Mouse (Mus musculus) liver, embryonic 16.5 days (tissue): ENCODE data around the gene Edil3. TPM values are rescaled to one million over a fixed set of nuclear protein-coding genes. Genes with fewer than 3 reads are reported as not detected.

ENCODE experiments used
- ATAC-seq: fragments of 200-750 bp; cut with Nextera tagmentation; 2 replicates; pipeline ENCODE4 v1.8.0; 2017; ENCODE audit warnings: low read depth, mild to moderate bottlenecking, moderate number of reproducible peaks, moderate library complexity
- H3K27ac ChIP-seq: fragments of 300-500 bp; sonication (generic); 2 replicates; pipeline ENCODE4 v1.5.1; 2014; ENCODE audit warnings: mild to moderate bottlenecking, low read length
- H3K27me3 ChIP-seq: fragments of 300-500 bp; sonication (generic); 2 replicates; pipeline ENCODE4 v1.6.1; 2014; ENCODE audit warnings: low read depth, low read length, mixed read lengths; ENCODE audit not compliant: control insufficient read depth, insufficient read depth
- H3K36me3 ChIP-seq: fragments of 300-500 bp; sonication (generic); 2 replicates; pipeline ENCODE4 v1.6.1; 2014; ENCODE audit warnings: mild to moderate bottlenecking; ENCODE audit not compliant: control insufficient read depth, insufficient read depth
- H3K4me1 ChIP-seq: fragments of 300-500 bp; sonication (generic); 2 replicates; pipeline ENCODE4 v1.6.1; 2014; ENCODE audit warnings: low read depth, low read length, mixed read lengths; ENCODE audit not compliant: control insufficient read depth
- H3K4me2 ChIP-seq: fragments of 300-500 bp; sonication (generic); 2 replicates; pipeline ENCODE4 v1.6.1; 2014; ENCODE audit warnings: low read depth, low read length, mixed read lengths
- H3K4me3 ChIP-seq: fragments of 300-500 bp; sonication (generic); 2 replicates; pipeline ENCODE4 v1.5.1; 2014; ENCODE audit warnings: low read depth, mild to moderate bottlenecking, low read length
- H3K9ac ChIP-seq: fragments of 300-500 bp; sonication (generic); 2 replicates; pipeline ENCODE4 v1.6.1; 2014; ENCODE audit warnings: low read depth, low read length
- H3K9me3 ChIP-seq: fragments of 300-500 bp; sonication (generic); replicated peaks from 2 replicates; pipeline ENCODE4 v1.6.1; 2016; ENCODE audit warnings: low read length; ENCODE audit not compliant: control insufficient read depth
- WGBS: fragments of 180-500 bp; shearing (Covaris S2); extraction: QIAGEN DNeasy Blood & Tissue Kit; methylation state at CpG from one replicate; pipeline ENCODE4 v1.1.7; 2014; ENCODE audit not compliant: insufficient replicate concordance; 5-methylcytosine and 5-hydroxymethylcytosine counted together
- polyA plus RNA-seq: library from polyadenylated mRNA; unstranded; fragments of >200 nt; fragmentation: Nextera tagmentation; extraction: Ambion mirVana; gene quantifications from 2 replicates; pipeline ENCODE4 v1.2.1, GENCODE M21; 2015

The Edil3 gene
- polyA plus RNA-seq, 1 experiment from 2014 or later, result 0.17 TPM

- no peak overlapping the region for H3K4me3 ChIP-seq
- no peaks in the 10 kb centered on the region for H3K4me1 ChIP-seq
- peaks cover 20% of the 10 kb centered on the region for H3K27me3 ChIP-seq
- H3K27ac ChIP-seq, result no peak overlapping the region
- WGBS, result 11% methylated on average over 10 of the region's 10 CpGs
- no peaks in the 10 kb centered on the region for H3K9me3 ChIP-seq
- H3K9ac ChIP-seq, result no peak overlapping the region
- ATAC-seq, result no peak
- H3K4me2 ChIP-seq, result no peak overlapping the region
- H3K36me3 ChIP-seq, result no peaks in the 10 kb centered on the region
These were observed 1.8 kb downstream of the Edil3 start for GRCm38 (mm10) chr13:88822976-88823521.

GRCm38 (mm10) chr13:88823522-88824419 lies 2.5 kb downstream of the Edil3 start:
- no peak overlapping the region for H3K27ac ChIP-seq
- H3K9me3 ChIP-seq, result no peaks in the 10 kb centered on the region
- no peak overlapping the region for H3K4me3 ChIP-seq
- no peak overlapping the region for H3K9ac ChIP-seq
- H3K4me2 ChIP-seq, result peak overlapping the region; percentile 24; the same call in 1 of the 2 replicates
- H3K4me1 ChIP-seq, result no peaks in the 10 kb centered on the region
- H3K27me3 ChIP-seq, result peaks cover 20% of the 10 kb centered on the region
- H3K36me3 ChIP-seq, result no peaks in the 10 kb centered on the region
- ATAC-seq, result no peak
- WGBS, result 2% methylated on average over 25 of the region's 25 CpGs

- Histone ChIP-seq H3K4me3 (no peak overlapping the region), H3K27ac (no peak overlapping the region), H3K36me3 (no peaks in the 10 kb centered on the region), H3K9ac (no peak overlapping the region), H3K4me1 (no peaks in the 10 kb centered on the region), H3K9me3 (no peaks in the 10 kb centered on the region), H3K4me2 (no peak overlapping the region), H3K27me3 (peaks cover 20% of the 10 kb centered on the region)
- 20% methylated on average over 4 of the region's 4 CpGs for WGBS
- ATAC-seq, result no peak
These were observed 3.2 kb downstream of the Edil3 start for GRCm38 (mm10) chr13:88824441-88824840.

- peak; percentile 19; the same call in 1 of the 2 replicates for ATAC-seq
- H3K27me3 ChIP-seq, result no peaks in the 10 kb centered on the region; the same call in 1 of the 2 replicates
- no peak overlapping the region for H3K27ac ChIP-seq
- H3K4me2 ChIP-seq, result peak overlapping the region; percentile 13; the same call in 1 of the 2 replicates
- H3K36me3 ChIP-seq, result no peaks in the 10 kb centered on the region
- 11% methylated on average over 10 of the region's 10 CpGs for WGBS
- no peak overlapping the region for H3K9ac ChIP-seq
- no peaks in the 10 kb centered on the region for H3K4me1 ChIP-seq
- no peak overlapping the region for H3K4me3 ChIP-seq
- H3K9me3 ChIP-seq, result no peaks in the 10 kb centered on the region
These were observed 7.1 kb downstream of the Edil3 start for GRCm38 (mm10) chr13:88828362-88828761.

DNA sequence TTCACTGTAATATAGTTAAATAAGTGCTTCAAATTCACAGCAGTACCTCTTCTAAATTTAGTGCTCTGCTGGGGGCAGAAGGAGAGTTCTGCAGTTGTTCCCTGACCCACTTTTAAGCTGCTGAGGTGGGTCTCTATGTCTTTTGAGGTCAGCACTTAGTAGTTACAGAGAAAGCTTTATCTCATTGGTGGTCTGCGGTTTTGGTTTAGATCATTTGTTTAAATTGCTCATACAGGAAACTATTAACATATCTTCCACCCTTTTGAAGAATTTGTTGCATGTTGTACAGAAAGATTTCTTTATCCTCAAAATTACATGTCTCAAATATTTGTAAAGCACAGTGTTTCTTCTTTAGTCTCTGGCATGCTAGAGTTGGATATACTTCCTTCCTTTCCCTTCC lies 12.5 kb downstream of the Edil3 start:
- whole genome bisulfite sequencing, result 49% methylated on average over 1 of the region's 1 CpGs
- Histone ChIP-seq H3K4me2 (no peak overlapping the region), H3K9me3 (no peaks in the 10 kb centered on the region), H3K4me3 (no peak overlapping the region), H3K9ac (no peak overlapping the region), H3K27ac (no peak overlapping the region), H3K4me1 (no peaks in the 10 kb centered on the region), H3K27me3 (no peaks in the 10 kb centered on the region), H3K36me3 (no peaks in the 10 kb centered on the region)
- no peak for ATAC-seq

GRCm38 (mm10) chr13:88849739-88850138 lies 28.5 kb downstream of the Edil3 start:
- no peaks in the 10 kb centered on the region for H3K9me3 ChIP-seq
- no peak overlapping the region for H3K4me2 ChIP-seq
- no peaks in the 10 kb centered on the region for H3K4me1 ChIP-seq
- H3K27ac ChIP-seq, result no peak overlapping the region
- WGBS, result 21% methylated on average over 4 of the region's 4 CpGs
- ATAC-seq, result no peak
- H3K27me3 ChIP-seq, result no peaks in the 10 kb centered on the region
- no peak overlapping the region for H3K4me3 ChIP-seq
- H3K9ac ChIP-seq, result no peak overlapping the region
- H3K36me3 ChIP-seq, result no peaks in the 10 kb centered on the region

DNA sequence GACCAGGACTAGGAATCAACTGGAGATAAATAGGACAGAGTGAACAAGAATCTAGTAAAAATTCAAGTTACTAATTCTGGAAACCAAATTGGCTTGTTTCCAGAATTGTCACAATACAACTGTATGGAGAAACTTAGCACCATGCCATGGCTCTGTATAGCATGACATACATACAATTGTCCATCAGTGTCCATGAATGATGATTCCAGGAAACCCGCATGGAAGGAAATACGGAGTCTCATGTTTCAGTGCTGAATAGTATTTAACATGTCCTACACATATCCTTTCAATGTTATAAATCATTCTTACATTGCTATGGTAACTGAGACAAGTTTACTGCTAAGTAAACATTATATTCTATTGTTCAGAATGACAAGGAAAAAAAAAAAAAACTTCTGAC lies 58.7 kb downstream of the Edil3 start:
- Histone ChIP-seq H3K9me3 (no peaks in the 10 kb centered on the region), H3K27me3 (no peaks in the 10 kb centered on the region), H3K9ac (no peak overlapping the region), H3K27ac (no peak overlapping the region), H3K4me2 (no peak overlapping the region), H3K4me1 (no peaks in the 10 kb centered on the region), H3K36me3 (no peaks in the 10 kb centered on the region), H3K4me3 (no peak overlapping the region)
- WGBS, result 72% methylated on average over 2 of the region's 2 CpGs
- ATAC-seq, result no peak

- H3K4me1 ChIP-seq, result no peaks in the 10 kb centered on the region
- H3K9ac ChIP-seq, result no peak overlapping the region
- ATAC-seq, result no peak
- WGBS, result 53% methylated on average over 3 of the region's 3 CpGs
- H3K9me3 ChIP-seq, result no peaks in the 10 kb centered on the region
- no peaks in the 10 kb centered on the region for H3K36me3 ChIP-seq
- no peak overlapping the region for H3K4me2 ChIP-seq
- no peak overlapping the region for H3K4me3 ChIP-seq
- no peak overlapping the region for H3K27ac ChIP-seq
- H3K27me3 ChIP-seq, result no peaks in the 10 kb centered on the region
These were observed 69.5 kb downstream of the Edil3 start for GRCm38 (mm10) chr13:88890728-88891127.

DNA sequence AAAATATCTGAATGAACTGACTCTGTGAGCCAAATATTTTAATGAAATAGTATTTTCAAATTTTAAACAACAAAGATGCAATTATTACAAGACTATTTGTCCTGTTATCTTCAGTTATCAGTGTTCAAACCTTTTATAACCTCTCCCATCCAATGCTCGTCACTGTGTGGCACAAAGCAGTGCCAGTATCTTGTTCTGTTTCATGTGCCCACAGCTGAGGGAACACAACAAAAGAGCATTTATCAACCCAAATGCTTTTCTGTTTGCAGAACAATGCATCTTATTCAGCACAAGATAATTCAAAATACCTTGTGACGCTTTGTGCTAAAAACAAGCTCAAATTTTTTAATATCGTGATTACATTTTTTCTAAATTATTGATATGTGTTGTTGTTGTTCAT lies 78.8 kb downstream of the Edil3 start:
- Histone ChIP-seq H3K27me3 (no peaks in the 10 kb centered on the region), H3K4me2 (no peak overlapping the region), H3K36me3 (no peaks in the 10 kb centered on the region), H3K4me3 (no peak overlapping the region), H3K27ac (no peak overlapping the region), H3K4me1 (no peaks in the 10 kb centered on the region), H3K9ac (no peak overlapping the region), H3K9me3 (no peaks in the 10 kb centered on the region)
- no peak for ATAC-seq
- 65% methylated on average over 3 of the region's 3 CpGs for WGBS
